Mouse (Mus musculus) ES-Bruce4 (cell line): ENCODE data around the gene Abhd16a.

Experiments used
- CTCF ChIP-seq: IDR thresholded peaks from one replicate; pipeline ENCODE4 v1.8.1; 2011; ENCODE audit warnings: low read depth, low read length
- EP300 ChIP-seq: IDR thresholded peaks from 2 replicates; pipeline ENCODE4 v1.6.1; 2011; ENCODE audit warnings: low read depth, low read length; ENCODE audit not compliant: insufficient read depth
- POLR2A ChIP-seq: IDR thresholded peaks from one replicate; pipeline ENCODE4 v1.8.1; 2011; ENCODE audit warnings: low read length; ENCODE audit not compliant: insufficient read depth

GRCm38 (mm10) chr17:35094475-35095365 is 5.7 kb downstream of the Abhd16a start:
- no peak for TF ChIP-seq CTCF
- TF ChIP-seq EP300, result no peak
- no peak for TF ChIP-seq POLR2A
